Comparison of ENCODE assay signal across 8 mouse cellular contexts in genomic region chr11:77486798-77487197, GRCm38 (mm10). TPM values are rescaled to one million over a fixed set of nuclear protein-coding genes. Genes with fewer than 3 reads are reported as not detected.
DNase-seq lines count a peak whose midpoint lies in the region; ATAC-seq lines count a peak whose summit lies in the region.

No protein-coding gene starts in this region.

- no peak for DNase-seq in heart, postnatal 4 days
- peak; percentile 53 for DNase-seq in 416B (ENCODE audit: low read depth)
- peak; percentile 69 to 70 for DNase-seq in cerebellum, postnatal 36 days
- DNase-seq in limb, embryonic 10.5 days (ENCODE audit: low spot score), result no peak
- DNase-seq in embryo, embryonic 11 days, result no peak
- DNase-seq in left cerebral cortex, postnatal 10 days (ENCODE audit: extremely low spot score in 1 of 2, low spot score in 2 of 2), result no peak

- peak overlapping the region; percentile 14; the same call in 1 of the 2 replicates for H3K27ac ChIP-seq in heart, embryonic 15.5 days
- peak overlapping the region; percentile 7; the same call in 1 of the 2 replicates for H3K27ac ChIP-seq in limb, embryonic 10.5 days

- H3K4me1 ChIP-seq in heart, embryonic 15.5 days (replicated peaks), result peaks cover 55% of the 10 kb centered on the region
- peaks cover 71% of the 10 kb centered on the region for H3K4me1 ChIP-seq in limb, embryonic 10.5 days

- H3K27me3 ChIP-seq in heart, embryonic 15.5 days, result no peaks in the 10 kb centered on the region
- no peaks in the 10 kb centered on the region for H3K27me3 ChIP-seq in limb, embryonic 10.5 days (ENCODE audit: low read depth, poor library complexity, severe bottlenecking)

- H3K9me3 ChIP-seq in heart, embryonic 15.5 days (replicated peaks), result no peaks in the 10 kb centered on the region
- no peaks in the 10 kb centered on the region for H3K9me3 ChIP-seq in limb, embryonic 10.5 days (replicated peaks)

- H3K4me3 ChIP-seq in heart, embryonic 15.5 days, result no peak overlapping the region
- no peak overlapping the region for H3K4me3 ChIP-seq in limb, embryonic 10.5 days

- no peak for ATAC-seq in heart, embryonic 15.5 days (replicated peaks; ENCODE audit: insufficient number of reproducible peaks, insufficient read depth, low FRiP score, low read depth)
- ATAC-seq in erythroid progenitor cell, adult 5-6 weeks (replicated peaks; ENCODE audit: low FRiP score, poor library complexity, severe bottlenecking), result no peak

- intact Hi-C loops in left cerebral cortex, postnatal 10 days (cut with DNase I), result no loop called here

- H3K9ac ChIP-seq in heart, embryonic 15.5 days, result no peak overlapping the region

- no peaks in the 10 kb centered on the region for H3K36me3 ChIP-seq in heart, embryonic 15.5 days
- H3K36me3 ChIP-seq in limb, embryonic 10.5 days, result 0 out of 2 replicates have a peak, but pooled peaks cover 4% of the 10 kb centered on the region

- no peak overlapping the region for H3K4me2 ChIP-seq in heart, embryonic 15.5 days

- WGBS in heart, embryonic 15.5 days, result 59% methylated on average over 5 of the region's 5 CpGs
- WGBS in limb, embryonic 10.5 days, result 84% methylated on average over 5 of the region's 5 CpGs

RNA-seq across cellular contexts. Expression of gene Ankrd13b, which starts 2.7 kb away (rescaled TPM):
- polyA plus RNA-seq in heart, embryonic 15.5 days (2015; fragmentation: Nextera tagmentation; extraction: Ambion mirVana), result 3.2 and 4.9 TPM in 2 replicates
- total RNA-seq in heart, postnatal 4 days (2021), result 10 to 100 TPM; 17.3 to 17.4 TPM
- 12.5 and 13.4 TPM in 2 replicates for polyA plus RNA-seq in limb, embryonic 10.5 days (2016; fragmentation: Nextera tagmentation; extraction: Ambion mirVana)
- 3.2 and 3.8 TPM in 2 replicates for total RNA-seq in erythroid progenitor cell, adult 5-6 weeks (2015; ENCODE audit: low replicate concordance)
- total RNA-seq in erythroid progenitor cell, adult 5-6 weeks (2017; ENCODE audit: low replicate concordance), result 0.64 TPM in 1 of 2 replicates, not detected in the other
- 100 to 1,000 TPM; 149 to 152 TPM for total RNA-seq in left cerebral cortex, postnatal 10 days (2021)

RNA-seq across cellular contexts. Expression of gene Git1, which starts 6.6 kb away (rescaled TPM):
- polyA plus RNA-seq in heart, embryonic 15.5 days (2015; fragmentation: Nextera tagmentation; extraction: Ambion mirVana), result 6.8 and 10.0 TPM in 2 replicates
- 10 to 100 TPM; 76.8 to 81.0 TPM for total RNA-seq in heart, postnatal 4 days (2021)
- 13.6 and 14.8 TPM in 2 replicates for polyA plus RNA-seq in limb, embryonic 10.5 days (2016; fragmentation: Nextera tagmentation; extraction: Ambion mirVana)
- total RNA-seq in erythroid progenitor cell, adult 5-6 weeks (2015; ENCODE audit: low replicate concordance), result 9.2 and 15.5 TPM in 2 replicates
- 6.8 and 11.6 TPM in 2 replicates for total RNA-seq in erythroid progenitor cell, adult 5-6 weeks (2017; ENCODE audit: low replicate concordance)
- 100 to 1,000 TPM; 138 to 142 TPM for total RNA-seq in left cerebral cortex, postnatal 10 days (2021)

RNA-seq across cellular contexts. Expression of gene Coro6, which starts 24.6 kb away (rescaled TPM):
- 42.4 and 43.7 TPM in 2 replicates for polyA plus RNA-seq in heart, embryonic 15.5 days (2015; fragmentation: Nextera tagmentation; extraction: Ambion mirVana)
- total RNA-seq in heart, postnatal 4 days (2021), result 100 to 1,000 TPM; 190 to 194 TPM
- 0.15 TPM in 1 of 2 replicates, not detected in the other for polyA plus RNA-seq in limb, embryonic 10.5 days (2016; fragmentation: Nextera tagmentation; extraction: Ambion mirVana)
- not detected in 2 replicates for total RNA-seq in erythroid progenitor cell, adult 5-6 weeks (2015; ENCODE audit: low replicate concordance)
- total RNA-seq in erythroid progenitor cell, adult 5-6 weeks (2017; ENCODE audit: low replicate concordance), result not detected in 2 replicates
- total RNA-seq in left cerebral cortex, postnatal 10 days (2021), result 10 to 100 TPM; 18.4 to 21.1 TPM

RNA-seq across cellular contexts. Expression of gene Abhd15, which starts 28.1 kb away (rescaled TPM):
- polyA plus RNA-seq in heart, embryonic 15.5 days (2015; fragmentation: Nextera tagmentation; extraction: Ambion mirVana), result 2.2 and 4.5 TPM in 2 replicates
- total RNA-seq in heart, postnatal 4 days (2021), result 1 to 10 TPM; 1.4 to 1.5 TPM
- 1.4 and 2.0 TPM in 2 replicates for polyA plus RNA-seq in limb, embryonic 10.5 days (2016; fragmentation: Nextera tagmentation; extraction: Ambion mirVana)
- not detected in 2 replicates for total RNA-seq in erythroid progenitor cell, adult 5-6 weeks (2015; ENCODE audit: low replicate concordance)
- total RNA-seq in erythroid progenitor cell, adult 5-6 weeks (2017; ENCODE audit: low replicate concordance), result 0.68 and 0.90 TPM in 2 replicates
- total RNA-seq in left cerebral cortex, postnatal 10 days (2021), result 1 to 10 TPM in 1 of 2 experiments, under 1 TPM in 1; 0.85 to 1.7 TPM

RNA-seq across cellular contexts. Expression of gene Trp53i13, which starts 29.0 kb away (rescaled TPM):
- polyA plus RNA-seq in heart, embryonic 15.5 days (2015; fragmentation: Nextera tagmentation; extraction: Ambion mirVana), result 26.3 and 32.2 TPM in 2 replicates
- total RNA-seq in heart, postnatal 4 days (2021), result 10 to 100 TPM; 12.0 to 13.7 TPM
- polyA plus RNA-seq in limb, embryonic 10.5 days (2016; fragmentation: Nextera tagmentation; extraction: Ambion mirVana), result 33.4 and 38.7 TPM in 2 replicates
- 0.84 TPM in 1 of 2 replicates, not detected in the other for total RNA-seq in erythroid progenitor cell, adult 5-6 weeks (2015; ENCODE audit: low replicate concordance)
- total RNA-seq in erythroid progenitor cell, adult 5-6 weeks (2017; ENCODE audit: low replicate concordance), result 2.0 and 6.7 TPM in 2 replicates
- total RNA-seq in left cerebral cortex, postnatal 10 days (2021), result 1 to 10 TPM; 3.3 to 3.8 TPM

Comparison
In these comparisons a context has a peak if more than half of its experiments do, and no peak if none do; other contexts are left out.
1. DNase-seq: peak in 416B (single experiment) and cerebellum, postnatal 36 days (2 of 2); none in heart, postnatal 4 days (single experiment), limb, embryonic 10.5 days (single experiment), embryo, embryonic 11 days (single experiment) and left cerebral cortex, postnatal 10 days (0 of 2).
2. RNA of gene Ankrd13b, which starts 2.7 kb away (total RNA-seq): 149 to 152 TPM in left cerebral cortex, postnatal 10 days; 17.3 to 17.4 TPM in heart, postnatal 4 days and 0.64 to 3.8 TPM in erythroid progenitor cell, adult 5-6 weeks; every median in the first group is over 4 times any median in the second.
3. RNA of gene Git1, which starts 6.6 kb away (total RNA-seq): 138 to 142 TPM in left cerebral cortex, postnatal 10 days and 76.8 to 81.0 TPM in heart, postnatal 4 days; 6.8 to 15.5 TPM in erythroid progenitor cell, adult 5-6 weeks; every median in the first group is over 4 times any median in the second.
4. RNA of gene Coro6, which starts 24.6 kb away (total RNA-seq): 190 to 194 TPM in heart, postnatal 4 days and 18.4 to 21.1 TPM in left cerebral cortex, postnatal 10 days; not detected in erythroid progenitor cell, adult 5-6 weeks; every median in the first group is over 10 times any median in the second.